Mouse (Mus musculus) MEL (cell line): Measurements from ENCODE around the gene Trip11. TPM values are rescaled to one million over a fixed set of nuclear protein-coding genes. Genes with fewer than 3 reads are reported as not detected.

Experiments
- DNase-seq: peaks from one replicate; pipeline ENCODE4 v3.0.0; 2011; ENCODE audit warnings: low read depth, low spot score
- H3K27ac ChIP-seq: 2 replicates; pipeline ENCODE4 v1.5.1; 2012; ENCODE audit warnings: low read depth, mild to moderate bottlenecking, control low read depth, low read length, moderate library complexity; ENCODE audit not compliant: control insufficient read depth
- H3K27me3 ChIP-seq, 2 experiments: fragments of 150-350 bp in 1 of 2; sonication (generic) in 1 of 2; 2 replicates each; pipeline ENCODE4 v1.6.1; 2012; ENCODE audit warnings: low read length in 2 of 2, mild to moderate bottlenecking in 2 of 2, improper control_type of control experiment in 1 of 2, moderate library complexity in 1 of 2; ENCODE audit not compliant: insufficient read depth in 2 of 2, control insufficient read depth in 1 of 2
- H3K36me3 ChIP-seq, 2 experiments: 2 replicates each; pipeline ENCODE4 v1.6.1; 2012 to 2014; ENCODE audit warnings: low read length in 2 of 2, improper control_type of control experiment in 1 of 2, inconsistent platforms in 1 of 2, mild to moderate bottlenecking in 1 of 2; ENCODE audit not compliant: insufficient read depth in 2 of 2, control insufficient read depth in 1 of 2
- H3K4me1 ChIP-seq, 2 experiments: fragments of 150-350 bp in 1 of 2; sonication (generic) in 1 of 2; 2 replicates each; pipeline ENCODE4 v1.6.1; 2012; ENCODE audit warnings: low read length in 2 of 2, improper control_type of control experiment in 1 of 2, mild to moderate bottlenecking in 1 of 2; ENCODE audit not compliant: insufficient read depth in 2 of 2, control insufficient read depth in 1 of 2
- H3K4me3 ChIP-seq, 2 experiments: fragments of 150-350 bp in 1 of 2; sonication (generic) in 1 of 2; 2 replicates each; pipeline ENCODE4 v1.5.1; 2012; ENCODE audit warnings: low read depth in 2 of 2, low read length in 2 of 2, mild to moderate bottlenecking in 2 of 2, moderate library complexity in 2 of 2, control low read depth in 1 of 2, improper control_type of control experiment in 1 of 2; ENCODE audit not compliant: control insufficient read depth in 1 of 2, insufficient read depth in 1 of 2
- H3K79me2 ChIP-seq: 2 replicates; pipeline ENCODE4 v1.6.1; 2012; ENCODE audit warnings: mild to moderate bottlenecking, low read length, moderate library complexity; ENCODE audit not compliant: control insufficient read depth, poor library complexity, insufficient read depth
- H3K9ac ChIP-seq: 2 replicates; pipeline ENCODE4 v1.6.1; 2012; ENCODE audit warnings: low read depth, mild to moderate bottlenecking, control low read depth, low read length, moderate library complexity; ENCODE audit not compliant: control insufficient read depth, poor library complexity, severe bottlenecking
- H3K9me3 ChIP-seq: fragments of 150-350 bp; sonication (generic); replicated peaks from 2 replicates; pipeline ENCODE4 v1.6.1; 2012; ENCODE audit warnings: mild to moderate bottlenecking, low read length, improper control_type of control experiment, moderate library complexity; ENCODE audit not compliant: insufficient read depth
- BHLHE40 ChIP-seq: IDR thresholded peaks from 2 replicates; pipeline ENCODE4 v1.6.1; 2012; ENCODE audit warnings: low read depth, mild to moderate bottlenecking, inconsistent platforms, low read length, improper control_type of control experiment, borderline replicate concordance
- CHD1 ChIP-seq: IDR thresholded peaks from 2 replicates; pipeline ENCODE4 v1.6.1; 2012; ENCODE audit warnings: low read depth, mild to moderate bottlenecking, inconsistent platforms, low read length, improper control_type of control experiment
- CTCF ChIP-seq, 3 experiments: IDR thresholded peaks in 2 of 3; conservative IDR thresholded peaks in 1 of 3; 2 replicates each; pipeline ENCODE4 v1.5.1; 2011 to 2012; ENCODE audit warnings: low read length in 3 of 3, low read depth in 2 of 3, mild to moderate bottlenecking in 2 of 3, improper control_type of control experiment in 1 of 3, inconsistent platforms in 1 of 3, mixed read lengths in 1 of 3, moderate library complexity in 1 of 3; ENCODE audit not compliant: control insufficient read depth in 1 of 3, insufficient read depth in 1 of 3, poor library complexity in 1 of 3, severe bottlenecking in 1 of 3
- E2F4 ChIP-seq: IDR thresholded peaks from 2 replicates; pipeline ENCODE4 v1.6.1; 2011; ENCODE audit warnings: low read depth, low read length, improper control_type of control experiment, borderline replicate concordance
- ELF1 ChIP-seq: IDR thresholded peaks from 2 replicates; pipeline ENCODE4 v1.6.1; 2014; ENCODE audit warnings: low read depth, mild to moderate bottlenecking, inconsistent platforms, low read length, improper control_type of control experiment, moderate library complexity
- EP300 ChIP-seq, 2 experiments: IDR thresholded peaks; 2 replicates each; pipeline ENCODE4 v1.6.1; 2011; ENCODE audit warnings: improper control_type of control experiment in 2 of 2, low read length in 2 of 2, low read depth in 1 of 2, mild to moderate bottlenecking in 1 of 2
- ETS1 ChIP-seq: IDR thresholded peaks from 2 replicates; pipeline ENCODE4 v1.6.1; 2012; ENCODE audit warnings: low read depth, mild to moderate bottlenecking, inconsistent platforms, low read length, improper control_type of control experiment, moderate library complexity
- HCFC1 ChIP-seq: IDR thresholded peaks from 2 replicates; pipeline ENCODE4 v1.6.1; 2012; ENCODE audit warnings: low read depth, mild to moderate bottlenecking, inconsistent platforms, low read length, improper control_type of control experiment, moderate library complexity
- KAT2A ChIP-seq: conservative IDR thresholded peaks from 2 replicates; pipeline ENCODE4 v1.6.1; 2012; ENCODE audit warnings: low read depth, low read length, improper control_type of control experiment, inconsistent platforms
- MAZ ChIP-seq: IDR thresholded peaks from 2 replicates; pipeline ENCODE4 v1.6.1; 2012; ENCODE audit warnings: low read depth, mild to moderate bottlenecking, inconsistent platforms, low read length, improper control_type of control experiment
- MEF2A ChIP-seq: IDR thresholded peaks from 2 replicates; pipeline ENCODE4 v1.6.1; 2014; ENCODE audit warnings: low read depth, mild to moderate bottlenecking, inconsistent platforms, low read length, improper control_type of control experiment; ENCODE audit not compliant: poor library complexity, insufficient replicate concordance, severe bottlenecking; ENCODE audit errors: extremely low read depth
- MYC ChIP-seq: IDR thresholded peaks from 2 replicates; pipeline ENCODE4 v1.6.1; 2011; ENCODE audit warnings: low read depth, mild to moderate bottlenecking, low read length, improper control_type of control experiment, moderate library complexity
- NELFE ChIP-seq: IDR thresholded peaks from 2 replicates; pipeline ENCODE4 v1.6.1; 2011; ENCODE audit warnings: low read depth, low read length, improper control_type of control experiment
- NRF1 ChIP-seq: IDR thresholded peaks from 2 replicates; pipeline ENCODE4 v1.6.1; 2014; ENCODE audit warnings: low read depth, mild to moderate bottlenecking, inconsistent platforms, low read length, improper control_type of control experiment, moderate library complexity; ENCODE audit not compliant: poor library complexity, insufficient read depth, severe bottlenecking
- POLR2A ChIP-seq, 2 experiments: IDR thresholded peaks; 2 replicates each; pipeline ENCODE4 v1.6.1; 2011 to 2012; ENCODE audit warnings: low read length in 2 of 2, mild to moderate bottlenecking in 2 of 2, control low read depth in 1 of 2, improper control_type of control experiment in 1 of 2, low read depth in 1 of 2, moderate library complexity in 1 of 2; ENCODE audit not compliant: control insufficient read depth in 1 of 2, insufficient read depth in 1 of 2, poor library complexity in 1 of 2
- POLR2AphosphoS2 ChIP-seq: IDR thresholded peaks from 2 replicates; pipeline ENCODE4 v1.6.1; 2011; ENCODE audit warnings: low read length, improper control_type of control experiment
- POLR2AphosphoS5 ChIP-seq: IDR thresholded peaks from 2 replicates; pipeline ENCODE4 v1.6.1; 2012; ENCODE audit warnings: low read depth, borderline replicate concordance, mild to moderate bottlenecking, inconsistent platforms, low read length, moderate library complexity, mixed read lengths
- RCOR1 ChIP-seq: IDR thresholded peaks from 2 replicates; pipeline ENCODE4 v1.6.1; 2012; ENCODE audit warnings: low read depth, mild to moderate bottlenecking, inconsistent platforms, low read length, improper control_type of control experiment
- SIN3A ChIP-seq: IDR thresholded peaks from 2 replicates; pipeline ENCODE4 v1.6.1; 2012; ENCODE audit warnings: low read length, improper control_type of control experiment, inconsistent platforms
- SMC3 ChIP-seq: IDR thresholded peaks from 2 replicates; pipeline ENCODE4 v1.6.1; 2011; ENCODE audit warnings: low read depth, low read length, improper control_type of control experiment
- TAL1 ChIP-seq: IDR thresholded peaks from 2 replicates; pipeline ENCODE4 v1.6.1; 2012; ENCODE audit warnings: mild to moderate bottlenecking, inconsistent platforms, low read length, moderate library complexity, mixed read lengths
- TCF12 ChIP-seq: IDR thresholded peaks from 2 replicates; pipeline ENCODE4 v1.6.1; 2014; ENCODE audit warnings: low read depth, mild to moderate bottlenecking, inconsistent platforms, low read length, improper control_type of control experiment, moderate library complexity
- UBTF ChIP-seq: IDR thresholded peaks from 2 replicates; pipeline ENCODE4 v1.6.1; 2012; ENCODE audit warnings: low read depth, mild to moderate bottlenecking, inconsistent platforms, low read length, improper control_type of control experiment, moderate library complexity, borderline replicate concordance; ENCODE audit not compliant: insufficient read depth
- USF1 ChIP-seq: IDR thresholded peaks from 2 replicates; pipeline ENCODE4 v1.6.1; 2014; ENCODE audit warnings: low read depth, mild to moderate bottlenecking, inconsistent platforms, low read length, improper control_type of control experiment, moderate library complexity
- polyA plus RNA-seq, 2 experiments: library from polyadenylated mRNA; stranded (reverse) in 1 of 2; unstranded in 1 of 2; fragments of >175 nt in 1 of 2; fragments of >200 nt in 1 of 2; gene quantifications; 2 replicates each; pipeline versions ENCODE4 v1.2.1 to v1.2.4; 2012; ENCODE audit warnings: low replicate concordance in 2 of 2, low read depth in 1 of 2; ENCODE audit not compliant: insufficient read length in 2 of 2, insufficient read depth in 1 of 2, missing spikeins in 1 of 2
- total RNA-seq: library from RNA; depleted of rRNA; stranded (reverse); fragments of 300-350 nt; gene quantifications from 2 replicates; pipeline ENCODE4 v1.2.3, GENCODE M21; 2012

Gene Trip11
- total and polyA plus RNA-seq, 3 experiments, result 7.6 to 10.4 TPM; not detected in 1

- no peak overlapping the region for H3K4me3 ChIP-seq
- H3K9ac ChIP-seq, result no peak overlapping the region
- TF ChIP-seq MEF2A (no peak), UBTF (no peak), SMC3 (no peak), NRF1 (no peak), HCFC1 (no peak), TAL1 (no peak), CHD1 (no peak), POLR2A (IDR thresholded peaks at IDR 0.05; ENCODE audit: control insufficient read depth in 1 of 2, insufficient read depth in 1 of 2, low read depth in 1 of 2, low read length in 2 of 2, poor library complexity in 1 of 2) (no peak), KAT2A (no peak)
- peaks cover 0 to 1% of the 10 kb centered on the region in 2 experiments; a peak in 1 of 4 replicates for H3K27me3 ChIP-seq
- no peaks in the 10 kb centered on the region for H3K79me2 ChIP-seq
- H3K27ac ChIP-seq, result no peak overlapping the region
- H3K4me1 ChIP-seq, result no peaks in the 10 kb centered on the region
- H3K36me3 ChIP-seq, result no peaks in the 10 kb centered on the region
- DNase-seq, result no peak
- H3K9me3 ChIP-seq, result no peaks in the 10 kb centered on the region
These were observed 102.6 kb downstream of the Trip11 start for GRCm38 (mm10) chr12:101810515-101810914.

GRCm38 (mm10) chr12:101807400-101807799 lies 105.7 kb downstream of the Trip11 start:
- H3K9me3 ChIP-seq, result no peaks in the 10 kb centered on the region
- H3K27ac ChIP-seq, result no peak overlapping the region
- no peaks in the 10 kb centered on the region for H3K36me3 ChIP-seq
- no peak overlapping the region for H3K4me3 ChIP-seq
- peaks cover 0 to 1% of the 10 kb centered on the region in 2 experiments; a peak in 1 of 4 replicates for H3K27me3 ChIP-seq
- H3K79me2 ChIP-seq, result no peaks in the 10 kb centered on the region
- no peak for TF ChIP-seq TAL1
- TF ChIP-seq USF1, result no peak
- TF ChIP-seq EP300 (IDR thresholded peaks at IDR 0.05; ENCODE audit: low read depth in 1 of 2, low read length in 2 of 2), result no peak
- no peak for TF ChIP-seq E2F4
- no peak for TF ChIP-seq MYC
- TF ChIP-seq POLR2AphosphoS5, result no peak
- no peak for TF ChIP-seq BHLHE40
- no peak for TF ChIP-seq MEF2A
- TF ChIP-seq RCOR1, result no peak
- TF ChIP-seq ETS1, result no peak
- no peak for TF ChIP-seq MAZ
- no peak for TF ChIP-seq NRF1
- TF ChIP-seq CTCF (IDR thresholded peaks at IDR 0.05 in 2 of 3, conservative IDR thresholded peaks at IDR 0.05 in 1 of 3; ENCODE audit: control insufficient read depth in 1 of 3, insufficient read depth in 1 of 3, low read depth in 2 of 3, low read length in 3 of 3, poor library complexity in 1 of 3, severe bottlenecking in 1 of 3), result no peak
- no peak for TF ChIP-seq SIN3A
- no peak for TF ChIP-seq TCF12
- no peak for TF ChIP-seq NELFE
- TF ChIP-seq POLR2AphosphoS2, result no peak
- no peak for TF ChIP-seq ELF1
- DNase-seq, result no peak
- H3K4me1 ChIP-seq, result no peaks in the 10 kb centered on the region
- no peak overlapping the region for H3K9ac ChIP-seq
